Mouse (Mus musculus) lung, adult 2 months (tissue): ENCODE measurements around the gene Gm37240.

Experiments used
- CTCF ChIP-seq: fragments of 200-500 bp; IDR thresholded peaks from 2 replicates; pipeline ENCODE4 v1.5.1; 2011; ENCODE audit warnings: mild to moderate bottlenecking, low read length, control low read depth; ENCODE audit not compliant: insufficient read depth
- POLR2A ChIP-seq: fragments of 200-500 bp; IDR thresholded peaks from 2 replicates; pipeline ENCODE4 v1.6.1; 2011; ENCODE audit warnings: low read depth, mild to moderate bottlenecking, control low read depth, low read length, borderline replicate concordance; ENCODE audit errors: extremely low read depth

GRCm38 (mm10) chr3:84675710-84676109, 1211.6 kb downstream of the Gm37240 start:
- no peak for TF ChIP-seq POLR2A
- no peak for TF ChIP-seq CTCF
